Mouse (Mus musculus) limb, embryonic 13.5 days (tissue): ENCODE measurements around the gene Mrpl38. TPM values are rescaled to one million over a fixed set of nuclear protein-coding genes. Genes with fewer than 3 reads are reported as not detected.
A peak's percentile ranks its signal among the peaks of the same experiment; 100 is the strongest.

Experiments used
- ATAC-seq: fragments of 200-750 bp; cut with Nextera tagmentation; 2 replicates; pipeline ENCODE4 v1.8.0; 2017; ENCODE audit warnings: low read depth, moderate number of reproducible peaks, moderate TSS enrichment; ENCODE audit not compliant: low FRiP score
- H3K27ac ChIP-seq: fragments of 300-500 bp; sonication (generic); 2 replicates; pipeline ENCODE4 v1.5.1; 2015; ENCODE audit warnings: inconsistent platforms, mild to moderate bottlenecking, moderate library complexity
- H3K27me3 ChIP-seq: fragments of 300-500 bp; sonication (generic); 2 replicates; pipeline ENCODE4 v1.6.1; 2015; ENCODE audit warnings: mild to moderate bottlenecking, inconsistent platforms
- H3K36me3 ChIP-seq: fragments of 300-500 bp; sonication (generic); 2 replicates; pipeline ENCODE4 v1.6.1; 2015; ENCODE audit warnings: inconsistent platforms, mild to moderate bottlenecking, moderate library complexity
- H3K4me1 ChIP-seq: fragments of 300-500 bp; sonication (generic); 2 replicates; pipeline ENCODE4 v1.6.1; 2015; ENCODE audit warnings: inconsistent platforms
- H3K4me2 ChIP-seq: fragments of 300-500 bp; sonication (generic); replicated peaks from 2 replicates; pipeline ENCODE4 v1.6.1; 2015; ENCODE audit warnings: inconsistent platforms, mild to moderate bottlenecking, moderate library complexity
- H3K4me3 ChIP-seq: fragments of 300-500 bp; sonication (generic); 2 replicates; pipeline ENCODE4 v1.5.1; 2015; ENCODE audit warnings: moderate library complexity, mild to moderate bottlenecking, inconsistent platforms
- H3K9ac ChIP-seq: fragments of 300-500 bp; sonication (generic); 2 replicates; pipeline ENCODE4 v1.6.1; 2015; ENCODE audit warnings: mild to moderate bottlenecking, inconsistent platforms
- H3K9me3 ChIP-seq: fragments of 300-500 bp; sonication (generic); 2 replicates; pipeline ENCODE4 v1.6.1; 2016; ENCODE audit warnings: inconsistent platforms
- WGBS: fragments of 180-500 bp; shearing (Covaris S2); methylation state at CpG from one replicate; pipeline ENCODE4 v1.1.7; 2015; 5-methylcytosine and 5-hydroxymethylcytosine counted together
- polyA plus RNA-seq: library from polyadenylated mRNA; unstranded; fragments of >200 nt; fragmentation: Nextera tagmentation; extraction: Ambion mirVana; gene quantifications from 2 replicates; pipeline ENCODE4 v1.2.1, GENCODE M21; 2015

The Mrpl38 gene
- polyA plus RNA-seq, 1 experiment from 2014 or later = 86.0 TPM

GRCm38 (mm10) chr11:116106154-116106962 is 32.3 kb downstream of the Mrpl38 start:
- peak overlapping the region; percentile 72 for H3K4me2 ChIP-seq
- H3K9me3 ChIP-seq = no peaks in the 10 kb centered on the region
- peaks cover 61% of the 10 kb centered on the region for H3K27me3 ChIP-seq
- 0 out of 2 replicates have a peak, but pooled peaks have one; percentile 4 for ATAC-seq
- H3K36me3 ChIP-seq = no peaks in the 10 kb centered on the region
- 22% methylated on average over 32 of the region's 32 CpGs for WGBS
- peaks cover 88% of the 10 kb centered on the region for H3K4me1 ChIP-seq
- no peak overlapping the region for H3K27ac ChIP-seq
- H3K4me3 ChIP-seq = peak overlapping the region; percentile 22
- 0 out of 2 replicates have a peak overlapping the region, but pooled peaks have one; percentile 35 for H3K9ac ChIP-seq

GRCm38 (mm10) chr11:116105065-116105464 is 33.6 kb downstream of the Mrpl38 start:
- Histone ChIP-seq H3K4me3 (no peak overlapping the region), H3K4me1 (peaks cover 87% of the 10 kb centered on the region), H3K9me3 (no peaks in the 10 kb centered on the region), H3K4me2 (no peak overlapping the region), H3K27ac (peak overlapping the region; percentile 77; the same call in 1 of the 2 replicates), H3K9ac (no peak overlapping the region), H3K27me3 (peaks cover 48% of the 10 kb centered on the region), H3K36me3 (no peaks in the 10 kb centered on the region)
- no peak for ATAC-seq
- WGBS = 91% methylated on average over 2 of the region's 2 CpGs

GRCm38 (mm10) chr11:116104006-116104646 is 34.5 kb downstream of the Mrpl38 start:
- H3K36me3 ChIP-seq = no peaks in the 10 kb centered on the region
- peak; percentile 67; the same call in 1 of the 2 replicates for ATAC-seq
- H3K4me2 ChIP-seq = peak overlapping the region; percentile 27; the same call in 1 of the 2 replicates
- 34% methylated on average over 14 of the region's 14 CpGs for WGBS
- H3K27ac ChIP-seq = peak overlapping the region; percentile 77
- H3K9me3 ChIP-seq = no peaks in the 10 kb centered on the region
- peak overlapping the region; percentile 51; the same call in 1 of the 2 replicates for H3K9ac ChIP-seq
- H3K4me3 ChIP-seq = no peak overlapping the region
- H3K27me3 ChIP-seq = peaks cover 38% of the 10 kb centered on the region
- H3K4me1 ChIP-seq = peaks cover 81% of the 10 kb centered on the region

GRCm38 (mm10) chr11:116103572-116103971 is 35.1 kb downstream of the Mrpl38 start:
- no peak for ATAC-seq
- H3K27ac ChIP-seq = peak overlapping the region; percentile 18; the same call in 1 of the 2 replicates
- H3K36me3 ChIP-seq = no peaks in the 10 kb centered on the region
- H3K4me2 ChIP-seq = no peak overlapping the region
- WGBS = 77% methylated on average over 12 of the region's 12 CpGs
- no peak overlapping the region for H3K4me3 ChIP-seq
- H3K9ac ChIP-seq = no peak overlapping the region
- H3K9me3 ChIP-seq = no peaks in the 10 kb centered on the region
- H3K4me1 ChIP-seq = peaks cover 76% of the 10 kb centered on the region
- peaks cover 33% of the 10 kb centered on the region for H3K27me3 ChIP-seq

GRCm38 (mm10) chr11:116102472-116102871 is 36.2 kb downstream of the Mrpl38 start:
- Histone ChIP-seq H3K36me3 (no peaks in the 10 kb centered on the region), H3K4me2 (peak overlapping the region; percentile 28; the same call in 1 of the 2 replicates), H3K4me1 (peaks cover 65% of the 10 kb centered on the region), H3K9me3 (no peaks in the 10 kb centered on the region), H3K4me3 (no peak overlapping the region), H3K27ac (peak overlapping the region; percentile 80), H3K9ac (peak overlapping the region; percentile 57; the same call in 1 of the 2 replicates), H3K27me3 (peaks cover 22% of the 10 kb centered on the region)
- 39% methylated on average over 3 of the region's 4 CpGs for WGBS
- no peak for ATAC-seq

- peak overlapping the region; percentile 57 for H3K9ac ChIP-seq
- H3K9me3 ChIP-seq = 0 out of 2 replicates have a peak, but pooled peaks cover under 1% of the 10 kb centered on the region
- H3K4me1 ChIP-seq = peaks cover 60% of the 10 kb centered on the region
- WGBS = 42% methylated on average over 11 of the region's 11 CpGs
- H3K27ac ChIP-seq = peak overlapping the region; percentile 80
- H3K36me3 ChIP-seq = no peaks in the 10 kb centered on the region
- no peak overlapping the region for H3K4me3 ChIP-seq
- ATAC-seq = 0 out of 2 replicates have a peak, but pooled peaks have one; percentile 17
- H3K27me3 ChIP-seq = peaks cover 17% of the 10 kb centered on the region
- peak overlapping the region; percentile 28 for H3K4me2 ChIP-seq
Observed at GRCm38 (mm10) chr11:116101931-116102381, 36.7 kb downstream of the Mrpl38 start.

- WGBS = 87% methylated on average over 7 of the region's 7 CpGs
- Histone ChIP-seq H3K9ac (no peak overlapping the region), H3K9me3 (0 out of 2 replicates have a peak, but pooled peaks cover 5% of the 10 kb centered on the region), H3K4me3 (no peak overlapping the region), H3K27me3 (peaks cover 5% of the 10 kb centered on the region), H3K4me1 (peaks cover 48% of the 10 kb centered on the region), H3K27ac (peak overlapping the region; percentile 80; the same call in 1 of the 2 replicates), H3K36me3 (no peaks in the 10 kb centered on the region), H3K4me2 (no peak overlapping the region)
- ATAC-seq = no peak
Observed at GRCm38 (mm10) chr11:116100839-116101238, 37.8 kb downstream of the Mrpl38 start.

- no peak overlapping the region for H3K27ac ChIP-seq
- 77% methylated on average over 6 of the region's 6 CpGs for WGBS
- no peak overlapping the region for H3K4me2 ChIP-seq
- H3K4me1 ChIP-seq = peaks cover 44% of the 10 kb centered on the region
- H3K27me3 ChIP-seq = peaks cover under 1% of the 10 kb centered on the region; the same call in 1 of the 2 replicates
- H3K9me3 ChIP-seq = 0 out of 2 replicates have a peak, but pooled peaks cover 5% of the 10 kb centered on the region
- H3K9ac ChIP-seq = no peak overlapping the region
- peak; percentile 34; the same call in 1 of the 2 replicates for ATAC-seq
- H3K4me3 ChIP-seq = no peak overlapping the region
- H3K36me3 ChIP-seq = no peaks in the 10 kb centered on the region
Observed at GRCm38 (mm10) chr11:116100385-116100784, 38.3 kb downstream of the Mrpl38 start.

GRCm38 (mm10) chr11:116099462-116099861 is 39.2 kb downstream of the Mrpl38 start:
- Histone ChIP-seq H3K27me3 (no peaks in the 10 kb centered on the region), H3K27ac (no peak overlapping the region; the same call in 1 of the 2 replicates), H3K4me2 (no peak overlapping the region), H3K9ac (no peak overlapping the region), H3K9me3 (0 out of 2 replicates have a peak, but pooled peaks cover 5% of the 10 kb centered on the region), H3K4me3 (no peak overlapping the region), H3K36me3 (no peaks in the 10 kb centered on the region), H3K4me1 (peaks cover 37% of the 10 kb centered on the region)
- ATAC-seq = no peak
- WGBS = 87% methylated on average over 6 of the region's 6 CpGs

GRCm38 (mm10) chr11:116098711-116099460 is 39.8 kb downstream of the Mrpl38 start:
- Histone ChIP-seq H3K36me3 (no peaks in the 10 kb centered on the region), H3K9ac (no peak overlapping the region), H3K27ac (no peak overlapping the region; the same call in 1 of the 2 replicates), H3K4me2 (no peak overlapping the region), H3K27me3 (no peaks in the 10 kb centered on the region), H3K4me3 (no peak overlapping the region), H3K4me1 (peaks cover 31% of the 10 kb centered on the region), H3K9me3 (0 out of 2 replicates have a peak, but pooled peaks cover 5% of the 10 kb centered on the region)
- no peak for ATAC-seq
- 70% methylated on average over 14 of the region's 14 CpGs for WGBS
